Mouse (Mus musculus) liver, embryonic 14.5 days (tissue): Measurements from ENCODE around the gene Bcl2l13. TPM values are rescaled to one million over a fixed set of nuclear protein-coding genes. Genes with fewer than 3 reads are reported as not detected.
"Not testable (repeated sequence)": the region's sequence is repeated elsewhere in the genome, so short reads cannot be mapped to it uniquely, and the experiment has no call there.

ENCODE experiments used
- ATAC-seq: fragments of 200-750 bp; cut with Nextera tagmentation; 2 replicates; pipeline ENCODE4 v1.8.0; 2017; ENCODE audit warnings: moderate number of reproducible peaks, mild to moderate bottlenecking, moderate library complexity; ENCODE audit not compliant: insufficient read depth
- DNase-seq, 3 experiments: peaks; one replicate each; pipeline ENCODE4 v3.0.0-alpha.2; 2012 to 2013; ENCODE audit warnings: low read depth in 3 of 3, low spot score in 3 of 3
- H3K27ac ChIP-seq: fragments of 300-500 bp; sonication (generic); 2 replicates; pipeline ENCODE4 v1.5.1; 2014; ENCODE audit warnings: moderate library complexity, mild to moderate bottlenecking, control low read depth, inconsistent platforms
- H3K27me3 ChIP-seq: fragments of 300-500 bp; sonication (generic); 2 replicates; pipeline ENCODE4 v1.6.1; 2014; ENCODE audit warnings: mild to moderate bottlenecking, low read length, moderate library complexity; ENCODE audit not compliant: control insufficient read depth, insufficient read depth
- H3K36me3 ChIP-seq: fragments of 300-500 bp; sonication (generic); replicated peaks from 2 replicates; pipeline ENCODE4 v1.6.1; 2014; ENCODE audit warnings: low read depth; ENCODE audit not compliant: control insufficient read depth, insufficient read depth
- H3K4me1 ChIP-seq, 2 experiments: fragments of 200-500 bp in 1 of 2; fragments of 300-500 bp in 1 of 2; sonication (generic) in 1 of 2; replicated peaks; 2 replicates each; pipeline ENCODE4 v1.6.1; 2012 to 2014; ENCODE audit warnings: antibody characterized with exemption in 1 of 2, inconsistent platforms in 1 of 2, low read length in 1 of 2; ENCODE audit not compliant: control insufficient read depth in 2 of 2, insufficient read depth in 2 of 2
- H3K4me2 ChIP-seq: fragments of 300-500 bp; sonication (generic); 2 replicates; pipeline ENCODE4 v1.6.1; 2014; ENCODE audit warnings: low read depth, mild to moderate bottlenecking, control low read depth, moderate library complexity
- H3K4me3 ChIP-seq, 2 experiments: fragments of 200-500 bp in 1 of 2; fragments of 300-500 bp in 1 of 2; sonication (generic) in 1 of 2; 2 replicates each; pipeline ENCODE4 v1.5.1; 2012 to 2014; ENCODE audit warnings: low read depth in 2 of 2, low read length in 2 of 2, mild to moderate bottlenecking in 2 of 2, control low read depth in 1 of 2, inconsistent platforms in 1 of 2, moderate library complexity in 1 of 2; ENCODE audit not compliant: insufficient read depth in 1 of 2
- H3K9ac ChIP-seq: fragments of 300-500 bp; sonication (generic); replicated peaks from 2 replicates; pipeline ENCODE4 v1.6.1; 2014; ENCODE audit warnings: mild to moderate bottlenecking, control low read depth, moderate library complexity
- H3K9me3 ChIP-seq: fragments of 300-500 bp; sonication (generic); 2 replicates; pipeline ENCODE4 v1.6.1; 2016; ENCODE audit warnings: low read length, mixed read lengths; ENCODE audit not compliant: control insufficient read depth
- CTCF ChIP-seq: IDR thresholded peaks from 2 replicates; pipeline ENCODE4 v1.5.1; 2016; ENCODE audit warnings: antibody characterized with exemption, low read depth, control low read depth
- EP300 ChIP-seq: IDR thresholded peaks from 2 replicates; pipeline ENCODE4 v1.6.1; 2016; ENCODE audit warnings: antibody characterized with exemption, low read depth
- WGBS: fragments of 180-500 bp; shearing (Covaris S2); extraction: QIAGEN DNeasy Blood & Tissue Kit; methylation state at CpG from one replicate; pipeline ENCODE4 v1.1.7; 2014; ENCODE audit not compliant: insufficient replicate concordance; 5-methylcytosine and 5-hydroxymethylcytosine counted together
- polyA plus RNA-seq, 2 experiments: library from polyadenylated mRNA; depleted of rRNA in 1 of 2; stranded (reverse) in 1 of 2; unstranded in 1 of 2; fragments of >200 nt; fragmentation: Nextera tagmentation in 1 of 2; extraction: Ambion mirVana in 1 of 2; gene quantifications; 2 replicates each; pipeline versions ENCODE4 v1.2.1 to v1.2.3; 2012 to 2014

Bcl2l13 gene
- polyA plus RNA-seq, 2 experiments, result 18.1 to 28.6 TPM

DNA sequence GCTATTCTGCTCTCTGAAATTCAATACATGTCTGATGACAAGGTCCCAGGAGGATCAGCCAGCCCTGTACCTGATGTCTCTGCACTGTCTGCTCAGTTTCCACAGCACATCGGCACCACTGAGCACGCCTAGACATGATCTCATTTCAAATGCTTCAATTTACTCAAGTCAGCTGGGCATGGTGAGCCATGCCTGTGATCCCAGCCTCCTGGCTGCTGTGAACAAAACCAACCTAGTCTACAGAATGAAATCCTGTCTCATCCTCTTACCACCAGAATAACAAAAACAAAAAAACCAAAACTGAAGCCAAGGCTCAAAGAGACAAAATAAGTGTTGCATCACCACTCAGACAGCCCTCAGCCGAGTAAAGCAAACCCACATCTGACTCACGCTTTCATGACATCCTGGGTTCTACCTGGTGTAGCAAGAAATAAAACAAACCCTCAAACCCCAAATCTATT lies 36.4 kb upstream of the Bcl2l13 start:
- H3K4me2 ChIP-seq, result no peak overlapping the region
- no peaks in the 10 kb centered on the region for H3K9me3 ChIP-seq
- H3K36me3 ChIP-seq, result peaks cover 95% of the 10 kb centered on the region
- H3K9ac ChIP-seq, result no peak overlapping the region
- ATAC-seq (no peak), DNase-seq (no peak)
- H3K27ac ChIP-seq, result no peak overlapping the region
- TF ChIP-seq EP300 (no peak), CTCF (no peak)
- H3K4me1 ChIP-seq, result no peaks in the 10 kb centered on the region
- 80% methylated on average over 4 of the region's 4 CpGs for WGBS
- H3K4me3 ChIP-seq, result no peak overlapping the region
- no peaks in the 10 kb centered on the region for H3K27me3 ChIP-seq

DNA sequence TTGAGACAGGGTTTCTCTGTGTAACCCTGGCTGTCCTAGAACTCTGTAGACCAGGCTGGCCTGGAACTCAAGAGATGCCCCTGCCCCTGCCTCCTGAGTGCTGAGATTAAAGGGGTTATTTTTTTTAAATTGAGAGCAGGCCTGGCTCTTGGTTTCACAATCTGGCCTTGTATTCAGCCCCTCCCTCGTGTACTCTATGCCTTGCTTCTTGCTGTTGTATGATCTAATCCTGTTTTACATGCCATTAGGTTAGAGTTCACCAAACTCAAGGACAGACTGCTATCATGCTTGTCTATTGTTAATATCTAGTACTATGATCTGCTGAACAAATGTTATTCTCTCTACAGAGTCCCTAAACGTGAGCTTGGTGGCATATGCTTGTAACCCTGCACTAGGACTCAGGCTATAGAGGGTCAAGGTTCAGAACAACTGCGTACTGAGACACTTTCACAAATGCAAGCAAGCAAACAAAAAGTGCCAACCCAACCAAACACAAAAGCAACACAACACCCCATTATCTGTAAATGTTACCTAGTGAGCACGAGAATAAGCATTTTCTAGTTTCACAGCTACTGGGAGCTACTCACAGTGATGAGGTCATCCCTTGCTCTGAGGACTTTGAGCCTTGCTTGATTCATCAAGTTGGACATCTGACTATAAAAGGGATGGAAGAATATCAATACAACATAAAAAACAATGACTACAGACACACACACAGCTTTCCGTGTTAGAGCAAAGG lies 28.8 kb upstream of the Bcl2l13 start:
- Histone ChIP-seq H3K27ac (peak overlapping the region; percentile 42), H3K36me3 (peaks cover 94% of the 10 kb centered on the region), H3K9ac (no peak overlapping the region), H3K4me1 (no peaks in the 10 kb centered on the region; a peak in 1 of 4 replicates), H3K9me3 (no peaks in the 10 kb centered on the region), H3K27me3 (no peaks in the 10 kb centered on the region), H3K4me3 (no peak overlapping the region), H3K4me2 (no peak overlapping the region)
- DNase-seq, result no peak
- ATAC-seq, result no peak
- WGBS, result 73% methylated on average over 5 of the region's 5 CpGs
- no peak for TF ChIP-seq EP300
- TF ChIP-seq CTCF, result no peak

DNA sequence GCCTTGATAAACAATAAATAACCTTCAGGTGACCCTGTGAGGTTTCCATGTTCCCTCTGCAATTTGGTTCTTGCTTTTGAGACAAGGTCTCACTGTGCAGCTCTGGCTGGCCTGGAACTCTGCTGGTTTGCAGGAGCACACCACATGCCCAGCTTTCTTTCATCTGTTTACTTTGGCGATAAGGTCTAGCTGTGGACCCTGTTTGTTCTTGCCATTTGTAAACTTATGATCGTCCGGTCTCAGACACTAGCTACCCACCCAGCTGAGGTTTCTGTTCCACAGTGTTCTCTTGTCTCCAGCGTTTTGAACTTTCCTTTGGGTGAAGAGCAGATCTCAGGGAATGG lies 28.3 kb upstream of the Bcl2l13 start:
- DNase-seq (no peak), ATAC-seq (peak; percentile 37; the same call in 1 of the 2 replicates)
- Histone ChIP-seq H3K9ac (no peak overlapping the region), H3K27ac (no peak overlapping the region; the same call in 1 of the 2 replicates), H3K4me1 (no peaks in the 10 kb centered on the region; a peak in 1 of 4 replicates), H3K9me3 (no peaks in the 10 kb centered on the region), H3K4me2 (no peak overlapping the region), H3K4me3 (no peak overlapping the region), H3K27me3 (no peaks in the 10 kb centered on the region), H3K36me3 (peaks cover 89% of the 10 kb centered on the region)
- TF ChIP-seq EP300, result no peak
- no peak for TF ChIP-seq CTCF
- 94% methylated on average over 4 of the region's 4 CpGs for WGBS

DNA sequence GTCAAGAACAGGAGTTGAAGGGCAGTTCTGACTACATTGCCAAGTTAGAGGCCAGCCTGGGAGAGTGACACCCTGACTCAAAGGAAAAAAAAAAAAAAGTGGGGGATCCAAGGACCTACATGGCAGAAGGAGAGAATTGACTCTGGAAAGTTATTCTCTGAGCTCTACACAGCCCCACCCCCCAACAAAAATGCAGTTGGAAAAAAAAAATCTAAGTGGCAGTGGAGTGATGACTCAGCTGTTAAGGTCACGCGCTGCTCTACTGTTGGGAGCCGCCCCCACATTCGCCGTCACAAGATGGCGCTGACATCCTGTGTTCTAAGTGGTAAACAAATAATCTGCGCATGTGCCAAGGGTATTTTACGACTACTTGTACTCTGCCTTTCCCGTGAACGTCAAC lies 24.0 kb upstream of the Bcl2l13 start:
- 97% methylated on average over 6 of the region's 10 CpGs for WGBS
- not testable (repeated sequence) for H3K4me2 ChIP-seq, H3K27me3 ChIP-seq, H3K9me3 ChIP-seq, H3K9ac ChIP-seq, H3K27ac ChIP-seq, H3K4me1 ChIP-seq, H3K4me3 ChIP-seq, DNase-seq
- 0 out of 2 replicates have a peak, but pooled peaks have one; percentile 5 for TF ChIP-seq CTCF
- ATAC-seq, result peak; percentile 11; the same call in 1 of the 2 replicates
- peaks cover 49% of the 10 kb centered on the region for H3K36me3 ChIP-seq

DNA sequence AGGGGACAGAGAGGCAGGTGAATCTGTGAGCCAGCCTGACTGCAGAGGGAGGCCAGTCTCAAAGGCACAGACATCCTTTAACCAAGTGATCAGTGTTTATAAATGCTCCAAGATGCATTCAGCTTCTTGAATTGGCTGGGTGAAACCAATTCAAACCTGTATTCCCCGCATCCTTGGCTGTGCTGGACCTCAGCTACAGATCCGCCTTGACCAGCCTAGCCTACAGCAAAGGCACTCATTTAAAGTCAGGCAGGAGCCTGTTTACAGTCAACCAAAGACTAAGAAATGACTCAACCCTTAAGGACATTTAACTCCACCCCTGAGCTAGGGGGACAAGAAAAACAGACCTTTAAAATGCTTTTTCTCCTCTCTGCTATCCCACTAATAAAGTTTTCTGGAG lies 16.7 kb upstream of the Bcl2l13 start:
- TF ChIP-seq CTCF (no peak), EP300 (no peak)
- H3K9ac ChIP-seq, result 0 out of 2 replicates have a peak overlapping the region, but pooled peaks have one; percentile 1

More for the DNA sequence above, 16.7 kb upstream of the Bcl2l13 start:
- Histone ChIP-seq H3K36me3 (peaks cover 32% of the 10 kb centered on the region), H3K27ac (no peak overlapping the region), H3K4me1 (peaks cover 13 to 25% of the 10 kb centered on the region in 2 experiments), H3K9me3 (no peaks in the 10 kb centered on the region), H3K27me3 (no peaks in the 10 kb centered on the region), H3K4me3 (peak overlapping the region in 1 of 2 experiments; percentile 95; a peak in 3 of 4 replicates), H3K4me2 (peak overlapping the region; percentile 90)
- ATAC-seq (no peak), DNase-seq (no peak)
- WGBS, result 83% methylated on average over 2 of the region's 2 CpGs
